Mouse (Mus musculus): ENCODE data around the gene Lca5. TPM values are rescaled to one million over a fixed set of nuclear protein-coding genes. Genes with fewer than 3 reads are reported as not detected.
A peak's percentile ranks its signal among the peaks of the same experiment; 100 is the strongest.

Lca5 gene
- total RNA-seq (2017), result 2.9 and 4.8 TPM in 2 replicates

DNA sequence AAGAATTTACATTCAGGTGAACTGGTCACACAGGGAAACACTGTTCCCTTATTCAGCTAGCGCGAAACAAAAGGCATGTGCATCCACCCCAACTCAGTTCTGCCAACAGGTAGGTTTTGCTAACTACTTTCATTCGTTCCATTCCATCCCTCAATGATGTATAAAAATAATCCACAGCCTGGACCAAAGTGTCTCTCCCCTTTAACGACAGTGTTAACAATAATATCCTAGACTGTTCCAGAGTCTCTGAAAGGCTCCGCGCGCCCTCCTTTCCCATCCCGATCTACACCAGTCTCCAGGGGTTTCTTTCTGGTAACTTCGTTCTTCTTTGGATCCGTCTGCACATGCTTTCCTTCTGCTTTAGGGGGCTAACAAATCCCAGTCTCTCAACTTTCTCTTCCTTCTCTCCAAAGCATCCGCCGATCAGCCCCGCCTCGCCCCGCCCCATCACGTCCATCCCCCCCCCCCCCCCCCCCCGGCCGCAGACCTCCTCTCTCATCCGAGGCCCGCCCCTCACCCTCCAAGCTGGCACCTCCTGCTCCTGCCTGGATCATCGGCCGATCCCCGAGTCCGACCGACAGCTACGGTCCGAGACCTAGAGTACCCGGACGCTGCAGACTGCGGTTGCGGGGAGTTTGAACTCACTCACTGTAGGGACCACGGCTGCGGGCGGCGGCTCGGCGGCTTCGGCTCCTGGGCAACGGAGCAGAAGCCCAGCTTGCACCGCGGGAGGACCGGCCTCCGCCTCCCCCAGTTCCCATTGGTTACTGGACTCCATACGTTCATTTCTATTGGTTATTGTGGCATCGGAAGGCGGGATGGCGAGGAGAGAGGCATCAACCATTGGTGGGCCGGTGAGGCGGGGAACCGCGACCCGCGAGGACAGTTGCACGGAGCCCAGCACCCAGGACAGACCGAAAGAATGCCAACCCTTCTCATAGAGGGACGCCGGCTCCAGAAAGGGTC, at the start of gene Lca5:
Gene Lca5, minus strand, starts transcription at position 736 of the 966 bp plus-strand sequence.
- peak; percentile 99 for ATAC-seq (replicated peaks; ENCODE audit: low read depth, poor library complexity, severe bottlenecking)

DNA sequence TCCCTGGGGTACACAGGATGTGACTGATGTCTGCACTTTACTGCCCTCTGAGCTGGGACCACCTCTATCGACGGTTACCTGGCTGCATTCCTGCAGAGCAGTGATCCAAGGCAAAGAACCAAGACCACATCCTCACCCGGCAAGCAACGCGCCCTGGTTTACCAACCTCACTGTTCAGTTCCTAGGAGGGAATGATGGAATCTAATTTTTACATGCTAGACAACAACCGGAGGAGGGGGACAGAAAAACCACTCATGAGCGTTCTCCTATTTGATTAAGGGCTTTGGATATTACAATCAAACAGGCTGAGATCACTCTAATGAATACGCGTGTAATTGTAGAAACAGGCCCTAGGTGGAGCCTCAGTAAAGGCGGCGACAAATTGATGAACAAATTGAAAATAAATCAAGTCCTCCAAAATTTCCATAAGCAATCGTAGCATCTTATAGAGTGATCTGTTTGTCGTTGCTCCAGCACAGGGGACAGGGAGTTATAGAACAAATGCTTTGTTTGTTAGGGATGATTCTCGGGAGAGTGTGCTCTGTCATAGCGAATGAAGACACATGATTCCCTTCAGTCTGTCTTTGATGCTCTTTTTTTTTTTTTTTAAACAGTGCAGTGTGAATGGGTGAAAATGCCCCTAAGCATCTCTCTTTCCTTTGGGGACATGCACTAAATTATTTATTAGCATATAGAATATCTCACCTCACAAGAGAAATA, 47.7 kb upstream of the Lca5 start:
- ATAC-seq (replicated peaks; ENCODE audit: low read depth, poor library complexity, severe bottlenecking), result no peak

DNA sequence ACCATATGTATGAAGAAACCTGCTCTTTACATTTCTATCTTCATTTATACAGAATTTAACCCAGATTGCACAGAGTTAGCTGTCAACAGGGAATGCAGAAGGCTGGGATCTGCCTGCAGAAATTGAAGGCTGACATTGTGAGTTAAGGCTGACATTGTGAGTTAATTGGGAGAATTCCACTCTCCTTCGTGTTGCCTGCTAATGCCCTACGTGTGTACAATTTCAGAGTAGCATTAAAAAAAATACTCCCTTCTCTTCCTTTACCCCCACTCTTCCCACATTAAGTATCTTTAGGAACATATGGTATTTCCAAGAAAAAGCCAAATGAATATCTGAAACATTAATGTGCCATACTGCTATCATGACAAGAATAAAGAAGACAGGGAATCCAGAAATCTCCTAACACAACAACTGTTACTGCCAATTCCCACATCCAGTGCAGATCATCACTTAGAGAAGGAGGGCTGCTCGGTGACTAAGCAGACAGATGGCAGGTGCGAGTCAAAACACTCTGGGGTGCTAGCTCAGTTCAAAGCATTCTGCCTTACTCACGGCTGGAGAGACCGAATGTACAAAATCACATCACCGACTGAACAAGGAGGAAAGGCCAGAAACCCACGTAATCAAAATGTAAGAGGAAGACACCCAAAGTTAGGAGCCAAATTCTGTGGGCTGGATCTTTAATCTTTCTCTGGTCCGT, 47.0 kb upstream of the Lca5 start:
- ATAC-seq (replicated peaks; ENCODE audit: low read depth, poor library complexity, severe bottlenecking), result no peak

DNA sequence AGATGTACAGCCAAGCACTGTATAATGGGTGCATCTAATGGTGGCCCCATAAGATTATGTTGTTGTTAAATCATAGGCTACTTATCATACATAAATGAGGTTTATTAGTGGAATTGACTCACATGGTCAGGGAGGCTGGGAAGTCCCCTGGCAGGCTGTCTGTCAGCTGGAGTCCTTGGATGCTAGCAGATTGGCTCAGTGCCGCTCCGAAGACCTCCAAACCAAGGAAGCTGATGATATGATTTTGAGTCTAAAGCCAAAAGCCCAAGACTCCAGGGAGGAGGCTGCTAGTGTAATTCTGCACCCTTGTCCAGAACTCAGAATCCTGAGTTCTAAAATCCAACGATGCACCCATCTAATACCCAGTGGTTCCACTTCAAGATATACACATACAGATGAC, 45.0 kb upstream of the Lca5 start:
- ATAC-seq (replicated peaks; ENCODE audit: low read depth, poor library complexity, severe bottlenecking), result no peak

DNA sequence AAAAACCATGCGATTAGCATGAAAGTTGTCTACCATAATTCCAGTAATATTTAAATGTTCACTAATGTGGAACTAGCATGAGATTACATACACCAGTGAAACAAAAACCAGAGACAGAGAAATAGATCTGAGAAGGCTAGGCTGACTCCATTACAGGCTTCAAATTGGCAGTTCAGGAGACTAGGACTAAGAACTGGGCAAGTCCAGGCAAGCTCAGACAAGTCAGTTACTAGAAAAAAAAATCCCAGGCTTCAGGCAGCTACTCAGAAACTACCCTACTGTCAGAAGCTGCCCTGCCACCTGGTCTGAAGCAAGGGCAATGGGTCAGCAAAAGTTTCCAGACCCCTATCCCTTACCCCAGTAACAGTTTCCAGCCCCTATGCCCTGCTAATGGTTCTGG, 44.4 kb upstream of the Lca5 start:
- ATAC-seq (replicated peaks; ENCODE audit: low read depth, poor library complexity, severe bottlenecking), result no peak

DNA sequence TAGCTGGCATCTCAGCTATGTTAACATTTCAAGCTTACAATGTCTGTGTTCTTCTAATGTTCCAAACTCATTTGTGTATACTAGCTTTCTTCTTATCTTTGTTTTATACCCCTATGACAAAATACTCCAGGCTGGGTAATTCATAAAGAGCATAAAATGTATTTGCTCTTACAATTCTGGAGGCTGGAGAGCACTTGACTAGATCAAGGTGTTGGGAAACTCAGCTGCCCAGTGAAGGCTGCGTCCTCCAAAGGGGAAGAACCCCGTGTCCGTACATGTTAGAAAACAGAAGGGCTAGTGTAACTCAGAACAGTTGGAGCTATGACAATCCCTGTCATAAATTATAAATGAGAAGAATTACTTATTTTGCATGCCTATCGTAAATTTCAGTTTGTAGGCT, 42.5 kb upstream of the Lca5 start:
- ATAC-seq (replicated peaks; ENCODE audit: low read depth, poor library complexity, severe bottlenecking), result no peak

DNA sequence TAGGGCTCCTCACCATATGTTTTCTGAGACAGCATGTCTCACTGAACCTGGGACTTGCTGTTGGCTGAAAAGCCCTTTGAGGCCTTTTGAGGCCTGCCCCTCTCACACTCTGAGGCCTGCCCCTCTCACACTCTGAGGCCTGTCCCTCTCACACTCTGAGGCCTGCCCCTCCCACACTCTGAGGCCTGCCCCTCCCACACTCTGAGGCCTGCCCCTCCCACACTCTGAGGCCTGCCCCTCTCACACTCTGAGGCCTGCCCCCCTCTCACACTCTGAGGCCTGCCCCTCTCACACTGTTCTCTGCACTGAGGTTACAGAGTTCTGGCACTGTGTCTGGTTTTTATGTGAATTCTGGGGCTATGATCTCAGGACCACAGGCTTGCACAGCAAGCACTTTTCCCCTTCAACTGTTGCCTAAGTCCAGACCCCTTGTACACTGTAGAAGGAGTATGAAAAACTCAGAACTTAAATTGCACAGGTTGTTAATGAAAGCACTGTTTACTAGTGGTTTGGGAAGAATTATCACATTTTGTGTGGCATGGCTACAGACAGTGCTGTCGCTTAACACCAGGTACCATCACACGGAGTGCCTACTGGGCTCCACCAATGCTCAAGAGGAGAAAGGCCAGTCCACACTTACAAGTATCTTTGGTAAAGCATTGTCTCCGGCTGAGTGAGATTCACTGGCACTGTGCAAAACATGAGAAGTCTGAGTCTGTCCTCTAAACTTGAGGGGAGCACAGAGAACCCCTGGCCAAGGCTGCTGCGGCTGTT, 41.4 kb upstream of the Lca5 start:
- peak; percentile 74 for ATAC-seq (replicated peaks; ENCODE audit: low read depth, poor library complexity, severe bottlenecking)

DNA sequence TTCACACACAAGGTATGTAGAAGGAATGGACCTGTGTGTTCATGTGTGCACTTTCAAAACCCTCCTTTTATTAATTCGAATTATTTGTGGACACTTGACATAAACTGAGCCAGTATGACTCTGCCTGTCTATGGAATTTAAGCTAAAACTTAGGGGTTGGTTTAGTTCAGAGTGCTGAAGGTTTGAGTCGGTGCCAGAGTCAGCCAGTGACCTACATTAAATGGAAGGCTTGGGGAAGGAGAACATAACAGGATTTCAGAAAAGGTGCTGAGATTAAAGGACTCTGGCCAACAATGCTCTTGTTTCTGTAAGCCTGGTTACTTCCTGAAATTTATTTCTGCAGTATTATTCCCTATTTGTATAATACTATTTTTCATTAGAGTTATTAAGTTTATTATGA, 28.9 kb upstream of the Lca5 start:
- no peak for ATAC-seq (replicated peaks; ENCODE audit: low read depth, poor library complexity, severe bottlenecking)

DNA sequence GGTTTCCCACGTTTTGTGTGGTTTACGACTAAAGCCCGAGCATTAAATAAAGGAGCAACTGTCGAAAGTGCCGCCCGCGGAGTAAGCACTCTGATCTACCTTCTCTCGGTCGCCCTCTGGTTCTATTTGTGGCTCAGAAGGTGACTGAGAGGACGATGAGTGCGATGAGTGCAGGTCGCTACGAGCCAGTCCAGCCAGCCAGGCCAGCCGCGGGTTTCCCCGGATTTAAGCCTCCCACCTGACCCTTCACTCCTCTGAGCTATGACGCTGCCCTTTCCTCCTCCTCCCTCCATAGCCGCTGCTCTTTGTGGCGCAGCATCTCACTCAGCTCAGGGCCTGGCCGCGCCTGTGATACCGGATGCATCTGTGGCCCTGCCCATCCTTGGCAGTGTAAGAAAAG, 6.8 kb upstream of the Lca5 start:
- peak; percentile 98 for ATAC-seq (replicated peaks; ENCODE audit: low read depth, poor library complexity, severe bottlenecking)

DNA sequence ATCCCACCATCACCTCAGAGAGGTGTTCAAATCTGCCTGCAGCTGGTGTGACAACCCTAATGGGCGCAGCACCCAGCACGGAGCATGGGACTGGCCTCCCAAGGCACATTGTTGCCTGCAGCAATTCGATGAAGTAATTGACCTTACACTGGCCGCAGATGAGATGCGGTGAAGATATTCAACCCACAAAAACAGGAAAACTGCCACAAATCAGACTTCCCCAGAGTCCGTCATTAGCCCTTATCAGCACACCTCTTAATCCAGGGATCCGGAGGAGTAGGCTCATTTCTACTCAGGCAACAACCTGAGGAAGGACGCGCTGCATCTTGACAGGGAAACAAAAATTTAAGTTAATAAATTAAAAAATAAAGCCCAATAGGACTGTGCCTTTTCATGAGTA, 6.2 kb upstream of the Lca5 start:
- peak; percentile 43 for ATAC-seq (replicated peaks; ENCODE audit: low read depth, poor library complexity, severe bottlenecking)

DNA sequence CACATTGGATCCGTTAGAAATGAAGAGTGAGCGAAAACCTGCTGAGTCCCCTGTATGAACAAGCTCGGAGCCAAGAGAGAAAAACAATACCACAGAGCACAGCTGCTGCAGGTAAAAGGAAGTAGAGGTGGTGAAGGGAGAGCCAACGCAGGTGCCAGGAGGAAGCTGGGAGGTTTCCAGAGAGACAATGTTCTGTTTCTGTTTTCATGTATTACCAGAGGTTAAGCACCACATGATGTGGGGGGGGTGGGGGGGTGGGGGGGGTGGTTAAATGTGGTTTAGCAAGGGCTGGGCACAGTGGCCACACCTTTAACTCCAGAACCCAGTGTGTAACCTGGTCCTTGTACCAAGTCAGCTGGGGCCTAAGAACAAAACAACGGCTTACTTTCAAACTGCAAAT, 3.3 kb downstream of the Lca5 start:
- no peak for ATAC-seq (replicated peaks; ENCODE audit: low read depth, poor library complexity, severe bottlenecking)

DNA sequence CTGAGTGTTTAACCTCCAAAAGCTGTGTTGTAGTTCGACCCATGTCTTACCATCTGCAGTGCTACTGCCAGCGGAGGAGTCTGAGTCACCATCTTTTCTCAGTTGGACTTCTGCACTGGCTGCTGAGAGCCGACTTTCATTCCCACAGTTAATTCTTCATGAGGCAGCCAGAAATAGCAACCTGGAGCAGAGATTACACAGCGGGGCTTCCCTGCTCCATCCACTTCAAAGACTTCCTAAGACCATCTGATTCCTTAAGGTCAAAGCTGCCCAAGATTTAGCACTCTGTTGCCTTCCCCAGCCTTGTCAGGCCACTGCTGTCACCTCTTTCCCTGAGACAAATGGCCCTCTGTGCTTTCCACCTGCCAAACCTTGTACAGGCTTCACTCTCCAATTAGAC, 6.4 kb downstream of the Lca5 start:
- ATAC-seq (replicated peaks; ENCODE audit: low read depth, poor library complexity, severe bottlenecking), result no peak

DNA sequence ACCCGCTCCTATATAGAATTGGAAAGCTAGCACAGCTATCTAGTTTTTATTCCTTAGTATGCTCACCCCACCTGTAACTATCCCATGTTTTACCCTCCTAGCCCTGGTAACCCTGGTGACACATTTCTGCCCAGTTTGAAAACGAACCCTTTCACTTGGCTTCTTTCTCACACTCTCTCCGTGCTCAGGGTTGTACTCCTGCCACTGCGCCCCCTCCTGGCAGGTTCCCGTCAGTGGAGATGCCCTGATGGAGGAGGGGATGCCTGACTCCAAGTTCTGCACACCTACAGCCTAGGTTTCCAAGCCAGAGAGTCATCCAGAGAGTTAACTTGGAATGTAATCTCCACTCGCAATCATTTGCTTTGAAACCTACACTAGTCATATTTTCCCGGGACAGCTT, 7.3 kb downstream of the Lca5 start:
- ATAC-seq (replicated peaks; ENCODE audit: low read depth, poor library complexity, severe bottlenecking), result peak; percentile 93

DNA sequence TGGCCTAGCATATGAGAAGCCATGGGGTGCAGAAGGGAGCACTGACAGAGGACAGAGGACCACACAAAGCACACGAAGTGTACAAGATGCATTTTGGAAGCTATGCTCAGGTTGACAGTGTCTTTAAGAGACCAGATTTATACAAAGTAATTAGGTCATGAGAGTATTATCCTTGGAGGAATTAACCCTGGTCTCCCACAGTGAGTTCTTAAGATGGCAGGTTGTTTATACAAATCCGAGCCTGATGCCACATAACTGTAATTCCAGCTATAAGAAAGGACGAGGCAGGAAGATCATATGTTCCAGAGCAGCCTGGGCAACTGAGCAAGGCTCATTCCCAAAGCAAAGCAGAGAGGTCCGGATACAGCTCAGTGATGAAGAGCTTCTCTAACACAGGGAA, 13.0 kb downstream of the Lca5 start:
- ATAC-seq (replicated peaks; ENCODE audit: low read depth, poor library complexity, severe bottlenecking), result no peak

DNA sequence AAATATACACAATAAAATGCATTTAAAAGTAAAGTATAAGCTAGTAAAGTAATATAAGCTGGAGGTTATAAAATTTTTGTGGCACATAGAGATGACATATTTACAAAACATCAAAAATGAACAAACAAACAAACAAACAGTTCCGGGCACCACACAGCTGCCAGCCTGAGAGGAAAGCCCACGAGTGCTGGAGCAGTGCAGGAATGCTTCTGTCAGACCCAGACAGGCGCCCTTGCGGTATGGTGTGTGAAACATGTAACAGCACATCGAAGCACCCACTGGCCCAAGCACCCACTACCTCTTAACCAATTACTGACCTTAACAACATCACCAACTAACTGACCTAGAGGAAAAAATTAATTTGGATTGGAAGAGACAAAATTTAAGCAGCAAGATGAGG, 22.0 kb downstream of the Lca5 start:
- ATAC-seq (replicated peaks; ENCODE audit: low read depth, poor library complexity, severe bottlenecking), result no peak

DNA sequence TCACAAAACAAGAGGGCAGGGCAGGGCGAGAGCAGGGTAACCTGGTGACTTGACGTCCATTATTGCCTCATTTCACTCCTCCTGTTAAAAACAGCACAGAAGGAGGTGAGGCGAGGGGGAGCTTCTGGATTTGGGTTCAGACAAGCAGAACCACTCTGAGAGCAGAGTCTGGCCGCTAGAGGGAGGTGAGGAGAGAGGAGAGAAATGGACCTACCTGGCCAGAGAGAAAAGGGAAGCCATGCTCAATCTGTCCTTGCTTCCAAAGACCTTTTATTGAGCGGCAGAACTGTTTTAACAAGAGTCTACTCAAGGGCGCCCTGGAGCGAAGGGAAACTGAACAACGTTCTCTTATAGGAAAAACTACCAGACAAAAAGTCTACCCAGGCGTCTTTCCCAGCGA, 27.9 kb downstream of the Lca5 start:
- no peak for ATAC-seq (replicated peaks; ENCODE audit: low read depth, poor library complexity, severe bottlenecking)

DNA sequence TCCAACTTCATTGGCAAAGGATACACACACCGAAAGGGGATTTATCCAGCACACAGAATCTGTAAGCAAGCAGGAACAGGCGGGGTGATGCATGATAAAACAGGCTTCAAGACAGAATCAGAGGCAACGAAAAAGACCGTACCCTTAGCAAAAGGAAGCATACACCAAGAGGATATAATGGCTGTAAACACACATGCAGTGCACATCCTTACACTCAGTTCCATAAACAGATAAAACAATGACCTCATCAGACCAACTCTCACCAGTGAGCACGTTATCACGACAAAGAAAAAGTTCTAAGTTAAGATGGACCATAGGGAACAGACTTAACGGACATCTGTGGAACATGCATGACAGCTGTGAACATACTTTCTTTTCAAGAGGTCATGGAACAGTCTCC, 35.8 kb downstream of the Lca5 start:
- ATAC-seq (replicated peaks; ENCODE audit: low read depth, poor library complexity, severe bottlenecking), result no peak

DNA sequence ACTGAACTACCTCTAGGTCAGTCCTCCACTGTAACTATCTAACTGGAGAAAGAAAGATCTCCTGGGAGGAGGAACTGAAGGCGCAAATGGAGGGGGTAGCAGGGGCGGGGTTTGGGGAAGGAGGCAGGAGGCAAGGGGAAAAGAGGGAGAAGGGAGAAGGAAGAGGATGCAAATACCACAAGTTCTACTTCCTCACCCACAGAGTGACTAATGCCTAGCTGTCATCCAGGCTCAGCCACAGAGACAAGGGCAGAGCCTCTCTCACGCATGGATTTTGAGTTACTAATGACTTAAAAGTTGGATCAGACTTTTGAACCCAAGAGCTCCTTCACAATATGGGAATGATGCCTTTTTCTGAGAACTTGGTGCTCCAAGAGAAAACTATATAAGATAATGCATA, 40.1 kb downstream of the Lca5 start:
- ATAC-seq (replicated peaks; ENCODE audit: low read depth, poor library complexity, severe bottlenecking), result peak; percentile 92

DNA sequence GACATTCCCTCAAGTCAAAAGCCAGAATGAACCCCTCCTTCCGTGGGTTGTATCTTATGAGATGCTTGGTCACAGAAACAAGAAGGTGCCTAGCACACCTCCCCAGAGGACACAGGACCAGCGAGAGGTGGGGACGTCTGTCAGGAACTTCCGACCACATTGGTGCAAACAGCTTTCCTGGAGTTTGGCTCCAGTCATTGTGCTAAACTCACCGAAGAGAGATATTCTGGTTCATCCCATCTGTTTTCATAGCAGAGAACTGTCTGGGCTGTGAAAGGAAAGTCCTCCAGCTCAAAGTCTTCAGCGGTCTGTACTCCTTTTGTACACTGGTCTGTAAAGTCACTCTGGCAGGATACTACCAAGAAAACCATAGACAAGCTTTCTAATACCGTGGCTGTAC, 41.5 kb downstream of the Lca5 start:
- ATAC-seq (replicated peaks; ENCODE audit: low read depth, poor library complexity, severe bottlenecking), result no peak

DNA sequence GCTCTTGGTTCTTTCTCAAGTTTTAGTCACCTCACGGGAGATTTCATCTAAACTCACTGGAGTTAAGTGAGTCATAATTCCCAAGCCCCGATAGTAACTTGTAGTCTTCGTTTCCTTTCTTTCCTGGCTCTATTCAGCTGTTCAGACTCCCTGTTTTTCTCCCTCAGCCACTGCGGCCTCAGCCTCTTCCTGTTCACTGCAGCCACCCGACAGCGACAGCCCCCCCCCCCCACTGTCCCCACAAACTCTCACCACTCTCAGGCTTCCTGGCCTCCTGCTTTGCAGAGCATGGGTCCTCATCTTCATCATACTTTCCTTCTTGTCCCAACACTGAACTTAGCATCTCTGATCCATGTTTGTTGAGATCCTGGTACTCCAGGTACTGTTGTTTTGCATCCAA, 42.7 kb downstream of the Lca5 start:
- ATAC-seq (replicated peaks; ENCODE audit: low read depth, poor library complexity, severe bottlenecking), result peak; percentile 73
